Mouse (Mus musculus): ENCODE data around the gene Stoml1.
A peak's percentile ranks its signal among the peaks of the same experiment; 100 is the strongest.

Stoml1 gene

GRCm38 (mm10) chr9:58253033-58253804 lies at the start of gene Stoml1:
Gene Stoml1, plus strand, starts transcription at chr9:58253164.
- DNase-seq (ENCODE audit: low read depth, low spot score), result peak; percentile 96

DNA sequence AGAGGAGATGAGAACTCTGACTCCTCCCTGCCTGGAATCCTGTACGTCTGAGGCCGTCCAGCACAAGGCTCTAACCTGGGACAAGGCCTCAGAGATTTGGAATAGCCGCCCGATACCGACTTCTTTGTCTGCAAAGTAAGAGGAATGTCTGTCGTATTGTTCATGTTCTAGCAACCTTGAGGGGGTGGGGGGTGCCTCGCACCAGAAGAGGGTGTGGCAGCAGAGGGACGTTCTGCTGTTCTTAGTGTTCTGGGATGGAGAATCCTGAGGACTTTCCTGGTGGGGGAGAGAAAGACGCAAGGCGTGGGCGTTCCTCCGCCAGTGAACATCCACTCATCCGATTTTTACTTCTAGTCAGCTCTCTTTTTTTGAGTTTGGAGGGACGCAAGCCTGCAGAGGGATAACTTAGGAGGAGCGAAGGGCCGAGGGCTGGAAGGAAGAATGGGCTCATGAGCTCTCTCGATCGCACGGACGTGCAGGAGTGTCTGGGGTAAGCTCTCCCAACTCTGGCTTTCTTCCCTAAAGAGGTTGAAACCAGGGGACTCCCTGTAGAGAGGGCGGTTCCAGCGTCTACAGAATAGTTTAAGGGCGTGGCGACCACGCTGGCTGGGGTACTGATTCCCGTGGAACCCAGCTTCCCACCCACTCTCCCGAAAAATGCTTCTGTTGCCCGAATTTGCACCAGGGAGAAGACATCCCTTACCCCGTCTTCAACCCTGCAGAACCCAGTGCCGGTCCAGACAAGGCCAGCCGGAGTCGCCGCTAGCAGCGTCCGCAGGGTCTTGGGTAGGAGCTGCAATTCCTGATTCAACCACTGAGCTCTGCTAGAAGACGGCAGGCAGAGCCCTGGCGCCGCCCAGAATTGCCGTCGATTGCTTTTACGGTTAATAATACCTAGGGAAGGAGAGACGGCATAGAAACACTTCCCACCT lies 49.2 kb upstream of the Stoml1 start, which contains the start of the genes Islr and Islr2:
Gene Islr (minus strand): TSS at position 791 of the 932 bp plus-strand sequence.
Gene Islr2 (minus strand): TSS at position 804 of the 932 bp plus-strand sequence.
- peak; percentile 77 for DNase-seq (ENCODE audit: low read depth, low spot score)

GRCm38 (mm10) chr9:58204448-58205000 lies 48.4 kb upstream of the Stoml1 start:
- DNase-seq (ENCODE audit: low read depth, low spot score), result peak; percentile 83

DNA sequence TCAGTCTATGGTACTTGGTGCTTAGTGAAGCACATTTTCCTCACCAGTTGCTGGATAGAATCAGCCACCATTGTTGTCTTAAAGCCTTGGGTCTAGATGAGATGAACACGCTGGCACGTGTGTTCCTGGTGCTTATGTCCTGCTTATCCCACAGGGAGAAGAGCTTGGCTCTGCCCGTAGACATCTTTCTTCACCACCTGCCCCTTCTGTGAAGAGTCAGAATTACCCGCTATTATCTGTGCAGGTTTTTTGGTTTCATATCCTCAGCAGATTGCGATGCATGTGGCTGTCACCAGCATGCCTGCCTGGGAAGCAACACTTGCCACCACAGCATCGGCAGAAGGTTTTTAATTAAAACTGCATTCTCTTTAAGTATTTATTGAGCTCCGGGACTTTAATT lies 47.0 kb upstream of the Stoml1 start:
- no peak for DNase-seq (ENCODE audit: low read depth, low spot score)

DNA sequence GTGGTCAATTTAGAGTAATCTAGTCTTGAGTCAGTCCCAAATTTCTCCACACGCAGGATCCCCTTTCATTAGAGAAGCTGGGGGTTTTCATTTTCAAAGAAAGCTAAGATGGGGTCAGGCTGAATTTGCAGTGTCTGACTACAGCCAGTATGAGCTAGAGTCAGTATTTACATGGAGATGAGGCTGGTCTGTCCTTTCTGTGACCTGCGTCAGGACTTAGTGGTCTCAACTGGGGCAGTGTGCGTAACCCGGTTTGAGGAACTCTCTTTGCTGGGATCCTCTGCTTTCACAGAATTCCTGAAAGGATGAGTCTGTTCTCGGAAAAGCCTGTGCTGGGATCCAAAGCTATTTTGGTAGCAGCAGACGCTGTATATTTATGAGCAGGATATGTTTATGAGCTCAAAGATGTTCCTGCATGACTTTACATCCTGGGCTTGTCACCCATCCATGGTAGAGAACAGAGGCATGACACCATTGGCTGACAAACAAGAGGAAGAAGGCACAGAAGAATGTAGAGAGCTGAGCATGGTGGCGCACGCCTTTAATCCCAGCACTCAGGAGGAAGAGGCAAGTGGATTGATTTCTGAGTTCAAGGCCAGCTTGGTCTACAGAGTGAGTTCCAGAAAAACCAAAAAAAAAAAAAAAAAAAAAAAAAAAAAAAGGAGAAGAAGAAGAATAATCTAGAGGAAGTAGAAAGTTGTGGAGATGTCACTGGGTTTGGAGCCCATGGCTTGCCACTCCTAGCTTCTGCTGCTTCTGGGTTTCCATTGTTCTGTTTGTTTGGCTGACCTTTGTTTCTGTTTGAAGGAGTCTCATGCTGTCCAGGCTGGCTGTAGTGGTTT lies 43.3 kb upstream of the Stoml1 start:
- DNase-seq (ENCODE audit: low read depth, low spot score), result no peak

GRCm38 (mm10) chr9:58210304-58210627 lies 42.7 kb upstream of the Stoml1 start:
- DNase-seq (ENCODE audit: low read depth, low spot score), result no peak

DNA sequence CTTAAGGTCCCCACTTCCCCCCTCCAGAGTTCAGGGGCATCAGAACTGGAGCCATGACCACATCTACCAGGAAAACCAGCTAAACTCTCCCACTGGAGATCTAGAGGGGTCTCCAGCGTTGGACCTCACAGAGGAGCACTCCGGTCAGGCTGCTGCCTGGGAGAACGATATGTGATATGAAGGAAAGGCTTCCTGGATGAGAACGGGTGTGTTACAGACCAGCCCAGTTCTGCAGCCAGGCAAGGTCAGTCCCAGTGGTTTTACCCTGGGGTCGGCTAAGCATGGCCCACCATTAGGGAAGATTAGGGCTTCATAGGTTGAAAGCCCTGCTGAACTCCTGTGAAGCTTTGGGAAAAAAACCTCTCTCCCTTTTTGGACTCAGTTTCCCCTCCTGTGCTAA lies 39.6 kb upstream of the Stoml1 start:
- no peak for DNase-seq (ENCODE audit: low read depth, low spot score)

DNA sequence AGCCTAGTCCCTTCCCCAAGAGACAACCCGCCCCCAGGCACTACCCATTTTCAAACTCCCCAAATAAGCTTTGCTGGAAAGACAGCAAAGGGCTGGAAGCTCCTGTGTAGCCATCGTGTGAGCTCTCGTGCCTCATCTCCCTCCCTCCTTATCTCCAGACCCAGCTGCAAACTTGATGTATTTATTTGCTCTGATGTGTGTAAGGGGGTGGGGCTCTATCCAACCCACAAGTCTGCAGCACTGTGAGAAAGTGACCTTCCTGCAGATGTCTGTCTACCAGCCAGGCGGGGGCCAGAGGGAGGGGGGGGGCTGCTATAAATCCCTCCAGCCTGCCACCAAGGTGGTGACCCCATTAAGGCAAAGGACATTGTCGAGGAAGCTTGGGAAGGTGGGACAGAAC lies 39.1 kb upstream of the Stoml1 start:
- DNase-seq (ENCODE audit: low read depth, low spot score), result no peak

DNA sequence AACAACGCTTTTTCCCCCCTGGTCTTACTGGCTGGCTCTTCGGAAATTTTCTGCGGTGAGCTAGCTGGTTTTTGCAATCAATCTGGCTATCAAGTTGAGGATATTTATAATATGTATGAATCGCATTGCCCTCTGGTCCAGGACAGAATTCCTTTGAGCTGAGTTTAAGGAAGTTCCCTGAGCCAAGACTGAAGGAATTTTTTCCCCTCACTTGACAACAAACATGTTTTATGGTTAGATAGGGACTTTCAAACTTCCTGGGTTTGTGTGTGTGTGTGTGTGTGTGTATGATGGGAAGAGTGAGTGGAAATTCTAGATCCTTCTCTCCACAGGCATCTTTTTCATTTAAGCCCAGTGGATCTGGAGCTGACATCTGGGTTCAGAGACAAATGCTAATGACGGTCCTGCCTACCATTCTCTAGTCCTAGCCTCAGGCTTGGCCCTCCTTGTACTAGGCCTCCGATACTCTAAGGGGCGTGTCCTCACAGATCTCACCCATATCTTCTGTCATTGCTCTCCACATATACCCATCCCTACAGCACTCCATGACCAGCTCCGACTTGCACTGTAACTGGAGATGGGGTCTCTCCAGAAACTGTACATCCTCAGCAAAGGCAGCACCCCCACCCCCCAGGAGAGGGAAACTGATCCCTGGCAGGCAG lies 38.3 kb upstream of the Stoml1 start:
- no peak for DNase-seq (ENCODE audit: low read depth, low spot score)

DNA sequence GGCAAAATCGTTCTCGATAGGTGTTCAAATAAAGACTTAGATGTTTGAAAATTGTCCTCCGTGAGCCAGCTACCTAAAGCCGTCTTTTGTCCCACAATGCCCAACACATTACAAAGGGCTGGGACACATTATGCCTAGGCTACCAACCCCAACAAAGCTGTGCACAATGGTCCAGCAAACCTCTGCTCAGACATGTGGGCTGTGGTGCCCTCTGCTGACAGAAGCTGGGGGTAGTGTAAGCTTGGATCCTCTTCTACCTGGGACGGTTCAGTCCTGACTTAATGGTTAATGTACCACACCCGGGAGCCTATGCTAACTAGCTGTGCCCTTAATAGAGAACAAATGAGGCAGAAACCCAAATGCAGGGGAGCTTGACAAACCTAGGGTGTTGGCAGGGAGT lies 36.6 kb upstream of the Stoml1 start:
- no peak for DNase-seq (ENCODE audit: low read depth, low spot score)

DNA sequence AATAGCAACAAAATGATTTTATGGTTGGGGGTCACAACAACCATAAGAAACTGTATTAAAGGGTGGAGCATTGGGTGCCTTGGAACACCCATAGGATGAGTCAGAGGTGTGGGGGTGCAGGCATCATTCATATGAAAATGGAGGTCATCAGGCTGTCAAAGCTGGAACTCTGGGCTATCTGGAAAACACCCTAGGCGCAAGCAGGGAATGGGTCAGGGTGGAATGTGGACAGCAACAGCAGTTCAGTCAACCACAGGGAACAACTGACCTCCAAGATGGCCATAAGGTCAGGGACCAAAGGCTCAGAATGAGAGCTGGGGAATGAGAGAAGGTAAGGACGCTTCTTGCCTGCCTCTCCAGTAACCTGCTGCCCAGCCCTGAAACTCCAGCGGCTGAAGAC lies 34.4 kb upstream of the Stoml1 start:
- no peak for DNase-seq (ENCODE audit: low read depth, low spot score)

DNA sequence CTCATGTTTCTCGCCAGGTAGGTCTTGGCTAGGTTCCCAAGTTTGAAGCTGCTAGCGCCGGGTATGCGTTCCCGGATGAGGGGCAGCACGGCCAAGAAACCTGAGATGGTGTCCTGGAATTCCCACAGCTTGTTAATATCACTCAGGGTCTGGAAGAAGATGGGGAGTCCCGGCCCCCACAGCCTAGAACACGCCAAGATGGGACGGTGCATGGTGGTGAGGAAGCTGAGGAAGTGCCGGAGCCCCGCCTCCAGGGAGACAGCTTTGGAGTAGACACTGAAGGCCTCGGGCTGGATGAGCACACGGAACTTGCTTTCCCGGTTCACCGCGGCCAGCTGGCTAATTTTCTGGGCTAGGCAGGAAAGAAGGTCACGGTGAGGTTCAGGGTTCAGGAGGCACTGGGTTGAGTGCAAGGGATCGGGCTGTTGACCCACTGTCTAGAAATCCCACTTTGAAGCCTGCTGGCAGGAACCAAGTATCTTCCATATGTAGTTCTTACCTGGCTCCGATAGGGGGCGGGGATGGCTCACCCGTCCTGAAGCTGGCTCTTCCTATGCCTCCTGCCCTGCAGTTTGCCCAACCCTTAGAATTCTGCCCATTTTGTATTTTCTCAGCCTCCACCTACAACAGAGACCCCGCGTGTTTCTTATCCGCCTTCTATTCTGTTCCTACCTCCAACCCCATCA lies 32.6 kb upstream of the Stoml1 start:
- peak; percentile 43 for DNase-seq (ENCODE audit: low read depth, low spot score)

GRCm38 (mm10) chr9:58224356-58224755 lies 28.6 kb upstream of the Stoml1 start:
- DNase-seq (ENCODE audit: low read depth, low spot score), result no peak

DNA sequence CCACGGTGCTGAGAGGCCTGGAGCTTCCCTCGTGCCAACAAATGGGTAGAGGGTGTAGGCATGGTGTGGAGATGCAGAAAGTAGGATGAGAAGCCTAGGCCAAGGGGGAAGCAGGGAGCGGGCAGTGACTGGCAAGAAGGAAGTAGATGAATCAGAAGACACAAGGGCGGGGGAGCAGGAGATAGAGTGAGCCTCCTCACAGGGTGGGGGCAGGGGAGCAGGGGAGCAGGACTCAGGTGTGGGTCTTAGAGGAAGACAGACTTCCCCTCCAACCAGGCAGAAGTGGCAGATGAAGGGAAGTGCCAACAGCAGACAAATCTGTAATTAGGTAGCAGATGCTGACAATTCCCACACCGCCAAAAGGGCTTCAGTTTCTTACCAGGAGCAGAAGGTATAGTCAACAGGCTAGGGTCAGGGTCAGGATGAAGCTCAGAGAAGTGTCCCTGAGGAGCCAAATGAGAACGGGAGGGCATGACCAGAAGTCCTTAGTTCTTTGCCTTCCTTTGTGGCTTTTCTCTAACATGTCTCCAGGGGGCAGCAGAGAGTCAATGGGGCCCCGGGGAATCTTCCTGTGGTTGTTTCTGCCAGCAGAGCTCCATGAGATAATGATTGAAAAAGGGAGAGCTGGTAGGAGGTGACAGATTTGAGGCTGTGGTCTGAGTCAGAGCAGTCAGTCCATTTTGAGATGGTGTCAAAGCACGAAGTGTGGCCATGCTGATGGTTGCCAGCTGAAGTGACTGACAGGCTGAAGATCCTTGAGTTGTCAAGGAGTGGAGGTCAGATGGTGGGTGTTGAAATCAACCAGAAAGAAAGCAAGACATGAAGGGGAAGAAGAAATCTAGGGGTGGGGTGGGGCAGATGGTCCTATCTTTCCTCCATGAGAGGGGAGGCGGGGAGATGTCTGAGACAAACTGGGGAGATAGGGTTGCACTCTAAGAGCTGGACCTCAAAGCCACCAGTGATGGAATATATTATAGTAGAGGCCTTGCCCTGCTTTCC lies 26.8 kb upstream of the Stoml1 start:
- DNase-seq (ENCODE audit: low read depth, low spot score), result peak; percentile 62

DNA sequence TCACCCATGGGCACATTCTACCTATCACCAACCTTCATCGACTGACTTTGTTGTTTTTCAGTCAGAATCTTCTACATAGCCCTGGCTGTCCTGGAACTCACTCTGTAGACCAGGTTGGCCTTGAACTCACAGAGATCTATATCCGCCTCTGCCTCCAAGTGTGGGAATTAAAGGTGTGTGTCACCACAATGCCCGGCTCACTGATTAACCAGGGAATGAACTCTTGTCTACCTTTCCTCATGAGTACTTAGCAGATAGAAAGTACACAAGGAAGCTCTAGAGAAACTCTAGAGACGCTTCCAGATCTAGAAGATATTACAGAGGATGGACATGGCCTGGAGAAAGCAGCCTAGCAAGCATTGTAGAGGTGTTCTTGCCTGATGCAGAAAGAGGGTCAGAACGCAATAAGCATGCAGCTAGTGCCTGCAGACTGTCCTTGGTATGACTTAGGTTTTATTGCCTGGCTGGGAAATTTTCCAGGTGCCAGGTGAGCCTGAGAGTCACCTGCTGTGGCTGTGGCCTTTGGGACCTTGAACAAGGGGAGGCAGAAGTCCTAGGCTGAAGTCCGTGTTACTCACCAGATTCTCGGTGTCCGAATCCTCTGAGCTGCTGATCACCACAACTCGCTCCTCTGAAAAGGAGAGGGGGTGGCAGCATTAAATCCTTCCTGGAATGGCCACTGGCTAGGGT lies 24.0 kb upstream of the Stoml1 start:
- DNase-seq (ENCODE audit: low read depth, low spot score), result no peak

DNA sequence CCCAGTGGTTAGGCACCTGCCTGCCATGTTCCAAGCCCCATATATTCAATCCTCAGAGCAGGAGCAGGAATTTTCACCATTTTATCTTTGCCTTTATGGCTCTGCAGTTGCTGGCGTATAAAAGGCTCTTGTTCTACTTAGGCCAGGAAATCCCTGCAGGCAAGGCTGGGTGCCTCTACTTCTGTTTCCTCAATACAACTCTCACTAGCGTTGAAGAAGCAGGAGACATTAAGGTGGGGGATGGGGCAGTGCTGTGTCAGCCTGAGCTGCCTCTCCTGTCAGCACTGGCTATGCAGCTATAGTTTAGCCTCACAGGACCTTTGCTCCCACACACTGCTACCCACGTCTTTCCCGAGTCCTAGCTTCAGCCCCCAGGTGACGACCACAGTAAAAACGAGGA lies 21.2 kb upstream of the Stoml1 start:
- DNase-seq (ENCODE audit: low read depth, low spot score), result no peak

DNA sequence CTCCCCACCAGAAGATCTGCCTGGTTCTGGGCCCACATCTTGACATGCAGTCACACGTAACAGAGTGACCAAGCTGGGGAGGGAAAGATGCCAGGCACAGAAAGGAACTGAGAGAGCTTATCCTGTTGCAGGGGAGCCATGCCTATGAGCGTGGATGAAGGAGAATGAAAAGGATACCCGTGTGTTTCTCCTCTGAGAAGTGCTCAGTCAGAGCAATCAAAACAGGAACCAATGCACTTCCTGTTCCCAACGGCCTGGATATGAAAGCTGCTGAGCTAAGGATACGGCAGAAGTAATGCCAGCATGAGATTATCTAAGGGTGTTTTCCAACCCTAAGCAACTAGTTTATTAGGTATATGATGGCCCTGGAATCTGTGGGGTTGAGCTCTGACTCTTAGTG lies 20.6 kb upstream of the Stoml1 start:
- DNase-seq (ENCODE audit: low read depth, low spot score), result no peak

- DNase-seq (ENCODE audit: low read depth, low spot score), result no peak
These were observed 18.4 kb upstream of the Stoml1 start for GRCm38 (mm10) chr9:58234502-58235015.
